Mouse (Mus musculus): Measurements from ENCODE around the gene Galnt16. TPM values are rescaled to one million over a fixed set of nuclear protein-coding genes. Genes with fewer than 3 reads are reported as not detected.

Galnt16 gene
- total and polyA plus RNA-seq, 3 experiments = 0.01 to 0.27 TPM; not detected in 1

DNA sequence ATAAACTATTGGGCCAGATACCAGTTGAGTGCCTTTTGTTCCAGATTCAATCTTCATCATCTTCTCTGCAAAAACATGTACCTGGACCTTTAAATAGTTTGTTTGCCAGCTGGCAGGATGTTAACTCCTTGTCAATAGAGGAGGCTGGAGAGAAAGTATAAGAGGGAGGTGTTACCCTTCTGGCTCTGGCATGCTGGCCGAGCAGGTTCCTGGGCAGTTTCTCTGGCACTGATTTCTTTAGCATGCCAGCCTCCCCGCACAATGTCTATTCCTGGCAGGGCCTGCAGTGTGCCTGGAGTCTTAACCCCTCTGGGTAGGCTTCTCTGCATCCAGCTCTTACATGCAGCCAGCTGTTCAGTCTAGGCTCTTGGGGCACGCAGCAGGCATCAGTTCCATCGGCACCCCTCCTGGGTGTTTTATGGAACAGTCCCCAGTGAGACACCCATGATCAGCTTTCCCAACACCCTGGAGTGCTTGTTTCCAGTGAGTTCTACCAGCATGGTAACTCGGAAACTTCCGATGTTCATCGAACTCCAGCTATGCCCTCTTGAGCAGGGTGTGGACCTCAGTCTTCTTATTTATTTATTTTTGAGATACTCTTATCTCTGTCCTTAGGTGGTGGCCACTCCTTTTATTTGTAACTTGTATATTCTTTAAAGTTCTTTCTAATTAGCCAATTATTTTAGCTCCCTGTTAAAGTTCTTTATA lies 136.0 kb downstream of the Galnt16 start:
- Histone ChIP-seq H3K4me3 (ENCODE audit: low read depth, low read length) (no peak overlapping the region), H3K4me1 (ENCODE audit: insufficient read depth, low read depth, low read length) (peaks cover 11% of the 10 kb centered on the region; the same call in 1 of the 2 replicates), H3K27me3 (ENCODE audit: insufficient read depth, low read length) (no peaks in the 10 kb centered on the region), H3K36me3 (replicated peaks) (peaks cover 63% of the 10 kb centered on the region), H3K9me3 (replicated peaks) (no peaks in the 10 kb centered on the region)
- DNase-seq (ENCODE audit: low spot score) (no peak), ATAC-seq (ENCODE audit: extremely low read depth, insufficient number of reproducible peaks, low FRiP score, poor library complexity, severe bottlenecking) (no peak)
- TF ChIP-seq GATA2 (IDR thresholded peaks at IDR 0.05; ENCODE audit: borderline replicate concordance, low read depth, low read length) (no peak), CTCF (IDR thresholded peaks at IDR 0.05; ENCODE audit: low read depth, low read length) (no peak), TAL1 (conservative IDR thresholded peaks at IDR 0.05; ENCODE audit: low read depth, low read length) (no peak), GATA1 (IDR thresholded peaks at IDR 0.05; ENCODE audit: borderline replicate concordance, low read length) (no peak), POLR2AphosphoS5 (IDR thresholded peaks at IDR 0.05; ENCODE audit: insufficient replicate concordance, low read depth, low read length) (no peak)

DNA sequence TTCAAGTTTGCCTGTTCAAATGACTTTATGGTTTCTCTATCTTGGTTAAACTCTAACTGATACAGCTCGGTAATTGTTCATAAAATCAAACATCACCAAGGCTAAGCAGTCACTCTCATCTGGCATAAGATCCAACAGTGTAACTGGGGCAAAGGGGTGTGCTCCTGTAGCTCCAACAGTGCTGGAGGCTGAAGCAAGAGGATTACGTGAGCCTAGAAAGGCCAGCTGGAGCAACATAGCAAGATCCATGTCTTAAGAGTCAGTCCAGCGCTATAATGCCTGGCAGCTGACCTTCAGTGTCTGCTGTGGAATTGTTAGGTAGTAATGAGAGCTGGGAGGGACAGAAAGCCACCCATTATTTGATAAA lies 136.6 kb downstream of the Galnt16 start:
- no peak for DNase-seq (ENCODE audit: low spot score)
- no peak for ATAC-seq (ENCODE audit: extremely low read depth, insufficient number of reproducible peaks, low FRiP score, poor library complexity, severe bottlenecking)
- H3K9me3 ChIP-seq (replicated peaks) = no peaks in the 10 kb centered on the region
- H3K4me1 ChIP-seq (ENCODE audit: insufficient read depth, low read depth, low read length) = peaks cover 8% of the 10 kb centered on the region; the same call in 1 of the 2 replicates
- no peak for TF ChIP-seq GATA1 (IDR thresholded peaks at IDR 0.05; ENCODE audit: borderline replicate concordance, low read length)
- TF ChIP-seq POLR2AphosphoS5 (IDR thresholded peaks at IDR 0.05; ENCODE audit: insufficient replicate concordance, low read depth, low read length) = no peak
- TF ChIP-seq TAL1 (conservative IDR thresholded peaks at IDR 0.05; ENCODE audit: low read depth, low read length) = no peak
- no peak for TF ChIP-seq GATA2 (IDR thresholded peaks at IDR 0.05; ENCODE audit: borderline replicate concordance, low read depth, low read length)
- TF ChIP-seq CTCF (IDR thresholded peaks at IDR 0.05; ENCODE audit: low read depth, low read length) = no peak
- H3K4me3 ChIP-seq (ENCODE audit: low read depth, low read length) = no peak overlapping the region
- H3K36me3 ChIP-seq (replicated peaks) = peaks cover 59% of the 10 kb centered on the region
- no peaks in the 10 kb centered on the region for H3K27me3 ChIP-seq (ENCODE audit: insufficient read depth, low read length)

DNA sequence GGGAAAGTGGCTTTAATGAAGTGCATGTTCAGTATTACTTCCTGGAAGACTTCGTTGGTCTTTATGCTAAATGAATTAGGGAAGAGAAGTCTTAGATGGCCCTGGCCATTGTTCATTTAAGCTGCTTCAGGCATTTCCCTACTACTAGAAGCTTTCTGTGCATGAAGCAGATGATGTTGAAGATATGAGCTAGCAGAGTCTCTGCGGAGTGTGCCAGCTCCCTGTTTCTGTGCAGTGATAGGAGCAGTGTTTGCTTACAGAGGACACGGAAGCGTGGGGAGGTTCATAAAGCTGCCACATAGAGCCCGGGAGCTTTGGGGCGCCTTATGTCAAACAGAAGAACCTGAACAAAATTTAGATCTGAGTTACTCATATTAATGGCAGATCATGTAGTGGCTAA lies 140.6 kb downstream of the Galnt16 start:
- TF ChIP-seq GATA2 (IDR thresholded peaks at IDR 0.05; ENCODE audit: borderline replicate concordance, low read depth, low read length) (no peak), TAL1 (conservative IDR thresholded peaks at IDR 0.05; ENCODE audit: low read depth, low read length) (no peak), CTCF (IDR thresholded peaks at IDR 0.05; ENCODE audit: low read depth, low read length) (no peak), GATA1 (IDR thresholded peaks at IDR 0.05; ENCODE audit: borderline replicate concordance, low read length) (no peak), POLR2AphosphoS5 (IDR thresholded peaks at IDR 0.05; ENCODE audit: insufficient replicate concordance, low read depth, low read length) (no peak)
- peaks cover 63% of the 10 kb centered on the region for H3K36me3 ChIP-seq (replicated peaks)
- H3K9me3 ChIP-seq (replicated peaks) = no peaks in the 10 kb centered on the region
- ATAC-seq (ENCODE audit: extremely low read depth, insufficient number of reproducible peaks, low FRiP score, poor library complexity, severe bottlenecking) (no peak), DNase-seq (ENCODE audit: low spot score) (no peak)
- no peaks in the 10 kb centered on the region for H3K27me3 ChIP-seq (ENCODE audit: insufficient read depth, low read length)
- H3K4me1 ChIP-seq (ENCODE audit: insufficient read depth, low read depth, low read length) = peaks cover 3% of the 10 kb centered on the region; the same call in 1 of the 2 replicates
- H3K4me3 ChIP-seq (ENCODE audit: low read depth, low read length) = no peak overlapping the region

DNA sequence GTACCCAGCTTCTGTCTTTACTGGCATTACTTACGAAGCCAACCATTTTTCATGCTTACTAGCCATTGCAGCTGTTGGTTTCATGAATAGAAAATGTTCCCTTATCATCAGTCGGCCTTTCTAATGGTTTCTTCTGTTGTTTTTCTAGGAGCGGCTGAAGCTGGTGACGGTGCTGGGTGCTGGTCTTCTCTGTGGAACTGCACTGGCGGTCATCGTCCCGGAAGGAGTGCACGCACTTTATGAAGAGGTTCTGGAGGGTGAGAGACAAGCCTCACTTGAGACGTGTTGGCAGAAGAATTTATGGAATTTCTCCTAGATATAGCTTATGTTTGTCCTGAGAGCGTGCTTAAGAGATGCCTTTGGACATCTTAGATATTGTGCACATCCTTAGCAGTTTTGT lies 144.2 kb downstream of the Galnt16 start:
- H3K36me3 ChIP-seq (replicated peaks) = peaks cover 68% of the 10 kb centered on the region
- DNase-seq (ENCODE audit: low spot score) = no peak

DNA sequence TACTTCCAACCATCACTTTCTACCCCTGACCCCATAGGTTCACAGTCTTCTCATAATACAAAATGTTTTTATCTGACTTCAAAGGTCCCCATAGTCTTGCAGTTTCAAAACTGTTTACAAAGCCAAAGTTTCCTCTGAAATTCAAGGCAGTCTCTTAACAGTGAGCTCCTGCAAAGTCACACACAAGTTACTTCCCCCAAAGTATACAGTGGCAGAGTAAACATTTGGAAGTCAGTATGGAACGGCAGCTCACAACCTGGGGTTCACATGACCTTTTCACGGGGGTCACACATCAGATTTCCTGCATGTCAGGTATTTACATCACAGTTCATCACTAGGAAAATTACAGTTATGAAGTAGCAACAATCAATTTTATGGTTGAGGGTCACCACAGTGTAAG lies 145.9 kb downstream of the Galnt16 start:
- H3K27me3 ChIP-seq (ENCODE audit: insufficient read depth, low read length) = no peaks in the 10 kb centered on the region
- ATAC-seq (ENCODE audit: extremely low read depth, insufficient number of reproducible peaks, low FRiP score, poor library complexity, severe bottlenecking) = no peak
- TF ChIP-seq GATA1 (IDR thresholded peaks at IDR 0.05; ENCODE audit: borderline replicate concordance, low read length) = no peak
- TF ChIP-seq TAL1 (conservative IDR thresholded peaks at IDR 0.05; ENCODE audit: low read depth, low read length) = no peak
- TF ChIP-seq POLR2AphosphoS5 (IDR thresholded peaks at IDR 0.05; ENCODE audit: insufficient replicate concordance, low read depth, low read length) = no peak
- TF ChIP-seq GATA2 (IDR thresholded peaks at IDR 0.05; ENCODE audit: borderline replicate concordance, low read depth, low read length) = no peak
- no peak for TF ChIP-seq CTCF (IDR thresholded peaks at IDR 0.05; ENCODE audit: low read depth, low read length)

More for the DNA sequence above, 144.2 kb downstream of the Galnt16 start:
- Histone ChIP-seq H3K9me3 (replicated peaks) (no peaks in the 10 kb centered on the region), H3K4me3 (ENCODE audit: low read depth, low read length) (no peak overlapping the region), H3K4me1 (ENCODE audit: insufficient read depth, low read depth, low read length) (peaks cover 4% of the 10 kb centered on the region; the same call in 1 of the 2 replicates), H3K27me3 (ENCODE audit: insufficient read depth, low read length) (no peaks in the 10 kb centered on the region)
- TF ChIP-seq GATA1 (IDR thresholded peaks at IDR 0.05; ENCODE audit: borderline replicate concordance, low read length) (no peak), POLR2AphosphoS5 (IDR thresholded peaks at IDR 0.05; ENCODE audit: insufficient replicate concordance, low read depth, low read length) (no peak), CTCF (IDR thresholded peaks at IDR 0.05; ENCODE audit: low read depth, low read length) (no peak), TAL1 (conservative IDR thresholded peaks at IDR 0.05; ENCODE audit: low read depth, low read length) (no peak), GATA2 (IDR thresholded peaks at IDR 0.05; ENCODE audit: borderline replicate concordance, low read depth, low read length) (no peak)
- no peak for ATAC-seq (ENCODE audit: extremely low read depth, insufficient number of reproducible peaks, low FRiP score, poor library complexity, severe bottlenecking)

DNA sequence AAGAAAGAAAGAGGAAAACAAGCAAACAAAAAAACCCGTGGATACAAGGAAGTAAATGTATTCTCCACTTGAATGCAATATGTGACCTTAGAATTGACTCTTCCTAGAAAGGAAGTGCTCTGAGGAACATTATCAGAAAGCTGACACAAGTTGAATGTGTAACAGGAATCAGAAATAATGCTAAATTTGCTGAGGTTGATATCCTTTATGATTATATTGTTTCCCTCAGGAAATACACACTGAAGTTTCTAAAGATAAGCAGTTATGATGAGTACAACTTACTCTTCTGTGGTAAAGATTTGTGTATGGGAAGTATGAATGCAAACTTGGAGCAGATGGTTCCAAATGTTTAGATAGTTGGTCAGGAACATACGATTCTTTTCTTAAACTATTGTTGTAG lies 150.3 kb downstream of the Galnt16 start:
- no peak for TF ChIP-seq POLR2AphosphoS5 (IDR thresholded peaks at IDR 0.05; ENCODE audit: insufficient replicate concordance, low read depth, low read length)
- no peak for TF ChIP-seq GATA1 (IDR thresholded peaks at IDR 0.05; ENCODE audit: borderline replicate concordance, low read length)
- TF ChIP-seq GATA2 (IDR thresholded peaks at IDR 0.05; ENCODE audit: borderline replicate concordance, low read depth, low read length) = no peak
- no peak for TF ChIP-seq TAL1 (conservative IDR thresholded peaks at IDR 0.05; ENCODE audit: low read depth, low read length)
- TF ChIP-seq CTCF (IDR thresholded peaks at IDR 0.05; ENCODE audit: low read depth, low read length) = no peak
- H3K4me1 ChIP-seq (ENCODE audit: insufficient read depth, low read depth, low read length) = peaks cover 2% of the 10 kb centered on the region; the same call in 1 of the 2 replicates
- no peaks in the 10 kb centered on the region for H3K27me3 ChIP-seq (ENCODE audit: insufficient read depth, low read length)
- H3K36me3 ChIP-seq (replicated peaks) = peaks cover 88% of the 10 kb centered on the region
- ATAC-seq (ENCODE audit: extremely low read depth, insufficient number of reproducible peaks, low FRiP score, poor library complexity, severe bottlenecking) = no peak
- DNase-seq (ENCODE audit: low spot score) = no peak
- H3K4me3 ChIP-seq (ENCODE audit: low read depth, low read length) = no peak overlapping the region
- no peaks in the 10 kb centered on the region for H3K9me3 ChIP-seq (replicated peaks)

More for the DNA sequence above, 145.9 kb downstream of the Galnt16 start:
- Histone ChIP-seq H3K4me3 (ENCODE audit: low read depth, low read length) (no peak overlapping the region), H3K4me1 (ENCODE audit: insufficient read depth, low read depth, low read length) (peaks cover 2% of the 10 kb centered on the region; the same call in 1 of the 2 replicates), H3K9me3 (replicated peaks) (no peaks in the 10 kb centered on the region), H3K36me3 (replicated peaks) (peaks cover 77% of the 10 kb centered on the region)
- no peak for DNase-seq (ENCODE audit: low spot score)

All from G1E (cell line).